Mouse (Mus musculus): ENCODE data around the gene Spo11.

Spo11 gene
- long read RNA-seq, experiment 1 = 0 reads
- long read RNA-seq, experiment 2 = 0 reads

- intact Hi-C loops (cut with DNase I) = no loop called here
Observed at GRCm38 (mm10) chr2:172977409-172978130, at the start of gene Spo11. Gene Spo11, plus strand, starts transcription at chr2:172977700.

- intact Hi-C loops (cut with DNase I) = no loop called here
Observed at GRCm38 (mm10) chr2:172929905-172930436, 47.5 kb upstream of the Spo11 start.

GRCm38 (mm10) chr2:172931137-172931898 lies 46.2 kb upstream of the Spo11 start:
- intact Hi-C loops (cut with DNase I) = no loop called here

GRCm38 (mm10) chr2:172933631-172934419 lies 43.7 kb upstream of the Spo11 start:
- intact Hi-C loops (cut with DNase I) = no loop called here

GRCm38 (mm10) chr2:172934420-172934788 lies 43.1 kb upstream of the Spo11 start:
- intact Hi-C loops (cut with DNase I) = no loop called here

GRCm38 (mm10) chr2:172934891-172935740 lies 42.4 kb upstream of the Spo11 start:
- intact Hi-C loops (cut with DNase I) = no loop called here

GRCm38 (mm10) chr2:172935776-172936562 lies 41.5 kb upstream of the Spo11 start:
- intact Hi-C loops (cut with DNase I) = no loop called here

GRCm38 (mm10) chr2:172936844-172937243 lies 40.7 kb upstream of the Spo11 start:
- intact Hi-C loops (cut with DNase I) = no loop called here

- intact Hi-C loops (cut with DNase I) = no loop called here
Observed at GRCm38 (mm10) chr2:172937326-172938190, 39.9 kb upstream of the Spo11 start.

GRCm38 (mm10) chr2:172938761-172939638 lies 38.5 kb upstream of the Spo11 start:
- intact Hi-C loops (cut with DNase I) = no loop called here

- intact Hi-C loops (cut with DNase I) = loop anchor here (10.0 kb wide), 1 partner anchor 55 kb away; no protein-coding TSS in a partner anchor
Observed at GRCm38 (mm10) chr2:172939639-172940002, 37.9 kb upstream of the Spo11 start.

- intact Hi-C loops (cut with DNase I) = loop anchor here (10.0 kb wide), 1 partner anchor 55 kb away; no protein-coding TSS in a partner anchor
Observed at GRCm38 (mm10) chr2:172940003-172940798, 37.3 kb upstream of the Spo11 start, which contains the start of gene Bmp7. Gene Bmp7, minus strand, starts transcription at chr2:172940321.

GRCm38 (mm10) chr2:172940799-172941163 lies 36.7 kb upstream of the Spo11 start:
- intact Hi-C loops (cut with DNase I) = loop anchor here (10.0 kb wide), 1 partner anchor 54 kb away; no protein-coding TSS in a partner anchor

GRCm38 (mm10) chr2:172949051-172949450 lies 28.4 kb upstream of the Spo11 start:
- intact Hi-C loops (cut with DNase I) = loop anchor here (5.0 to 10.0 kb wide), 2 partner anchors 46 to 92 kb away; no protein-coding TSS in a partner anchor

GRCm38 (mm10) chr2:172950119-172950676 lies 27.3 kb upstream of the Spo11 start:
- intact Hi-C loops (cut with DNase I) = loop anchor here (2.0 kb wide), 1 partner anchor 119 kb away; no protein-coding TSS in a partner anchor

- intact Hi-C loops (cut with DNase I) = loop anchor here (2.0 kb wide), 1 partner anchor 120 kb away; no protein-coding TSS in a partner anchor
Observed at GRCm38 (mm10) chr2:172950722-172951121, 26.8 kb upstream of the Spo11 start.

Data from adrenal gland (tissue).